Mouse (Mus musculus) ES-Bruce4 (cell line): ENCODE results near the gene Gm44503.

ENCODE experiments used
- CTCF ChIP-seq: IDR thresholded peaks from one replicate; pipeline ENCODE4 v1.8.1; 2011; ENCODE audit warnings: low read depth, low read length
- EP300 ChIP-seq: IDR thresholded peaks from 2 replicates; pipeline ENCODE4 v1.6.1; 2011; ENCODE audit warnings: low read depth, low read length; ENCODE audit not compliant: insufficient read depth
- POLR2A ChIP-seq: IDR thresholded peaks from one replicate; pipeline ENCODE4 v1.8.1; 2011; ENCODE audit warnings: low read length; ENCODE audit not compliant: insufficient read depth

GRCm38 (mm10) chr9:72944286-72944685 is 14.4 kb upstream of the Gm44503 start:
- TF ChIP-seq CTCF, result no peak
- TF ChIP-seq POLR2A, result no peak
- TF ChIP-seq EP300, result no peak
